Mouse (Mus musculus): ENCODE data around the gene Ptpro.

Gene Ptpro

GRCm38 (mm10) chr6:137252194-137252886 is at the start of gene Ptpro:
Ptpro (plus strand) TSS chr6:137252319.
- H3K9me3 ChIP-seq (ENCODE audit: low read length) = no peaks in the 10 kb centered on the region
- peaks cover 27% of the 10 kb centered on the region for H3K27me3 ChIP-seq (ENCODE audit: insufficient read depth, low read length)
- peak within 1 kb of the TSS; percentile 84 for H3K4me3 ChIP-seq (replicated peaks; ENCODE audit: low read length)
- H3K36me3 ChIP-seq (ENCODE audit: insufficient read depth, low read length) = no peaks in the 10 kb centered on the region
- TF ChIP-seq NANOG (IDR thresholded peaks at IDR 0.05; ENCODE audit: borderline replicate concordance, low read length) (no peak), CTCF (conservative IDR thresholded peaks at IDR 0.05; ENCODE audit: low read length) (no peak), POU5F1 (IDR thresholded peaks at IDR 0.05; ENCODE audit: borderline replicate concordance, low read length) (no peak)
- H3K4me1 ChIP-seq (replicated peaks; ENCODE audit: low read depth, low read length) = peaks cover 5% of the 10 kb centered on the region; the same call in 1 of the 2 replicates

GRCm38 (mm10) chr6:137202661-137203060 is 49.5 kb upstream of the Ptpro start:
- Histone ChIP-seq H3K27me3 (ENCODE audit: insufficient read depth, low read length) (no peaks in the 10 kb centered on the region), H3K4me1 (replicated peaks; ENCODE audit: low read depth, low read length) (no peaks in the 10 kb centered on the region), H3K36me3 (ENCODE audit: insufficient read depth, low read length) (no peaks in the 10 kb centered on the region), H3K9me3 (ENCODE audit: low read length) (peaks cover 21% of the 10 kb centered on the region), H3K4me3 (replicated peaks; ENCODE audit: low read length) (no peak overlapping the region)
- TF ChIP-seq NANOG (IDR thresholded peaks at IDR 0.05; ENCODE audit: borderline replicate concordance, low read length) (no peak), CTCF (conservative IDR thresholded peaks at IDR 0.05; ENCODE audit: low read length) (no peak), POU5F1 (IDR thresholded peaks at IDR 0.05; ENCODE audit: borderline replicate concordance, low read length) (no peak)

- Histone ChIP-seq H3K4me3 (replicated peaks; ENCODE audit: low read length) (no peak overlapping the region), H3K36me3 (ENCODE audit: insufficient read depth, low read length) (no peaks in the 10 kb centered on the region), H3K27me3 (ENCODE audit: insufficient read depth, low read length) (no peaks in the 10 kb centered on the region), H3K9me3 (ENCODE audit: low read length) (peaks cover 21% of the 10 kb centered on the region), H3K4me1 (replicated peaks; ENCODE audit: low read depth, low read length) (no peaks in the 10 kb centered on the region)
- TF ChIP-seq POU5F1 (IDR thresholded peaks at IDR 0.05; ENCODE audit: borderline replicate concordance, low read length) (no peak), CTCF (conservative IDR thresholded peaks at IDR 0.05; ENCODE audit: low read length) (peak; percentile 18; the same call in 1 of the 2 replicates)
These were observed 46.3 kb upstream of the Ptpro start for GRCm38 (mm10) chr6:137205662-137206400.

- peaks cover 21% of the 10 kb centered on the region for H3K9me3 ChIP-seq (ENCODE audit: low read length)
- H3K4me3 ChIP-seq (replicated peaks; ENCODE audit: low read length) = no peak overlapping the region
- no peaks in the 10 kb centered on the region for H3K27me3 ChIP-seq (ENCODE audit: insufficient read depth, low read length)
- H3K36me3 ChIP-seq (ENCODE audit: insufficient read depth, low read length) = no peaks in the 10 kb centered on the region
- H3K4me1 ChIP-seq (replicated peaks; ENCODE audit: low read depth, low read length) = no peaks in the 10 kb centered on the region
- TF ChIP-seq NANOG (IDR thresholded peaks at IDR 0.05; ENCODE audit: borderline replicate concordance, low read length) (no peak), POU5F1 (IDR thresholded peaks at IDR 0.05; ENCODE audit: borderline replicate concordance, low read length) (no peak), CTCF (conservative IDR thresholded peaks at IDR 0.05; ENCODE audit: low read length) (no peak)
These were observed 45.0 kb upstream of the Ptpro start for GRCm38 (mm10) chr6:137207126-137207525.

GRCm38 (mm10) chr6:137209992-137210391 is 42.1 kb upstream of the Ptpro start:
- H3K4me1 ChIP-seq (replicated peaks; ENCODE audit: low read depth, low read length) = no peaks in the 10 kb centered on the region
- TF ChIP-seq CTCF (conservative IDR thresholded peaks at IDR 0.05; ENCODE audit: low read length) (no peak), NANOG (IDR thresholded peaks at IDR 0.05; ENCODE audit: borderline replicate concordance, low read length) (no peak), POU5F1 (IDR thresholded peaks at IDR 0.05; ENCODE audit: borderline replicate concordance, low read length) (no peak)
- H3K9me3 ChIP-seq (ENCODE audit: low read length) = peaks cover 20% of the 10 kb centered on the region
- no peaks in the 10 kb centered on the region for H3K27me3 ChIP-seq (ENCODE audit: insufficient read depth, low read length)
- H3K4me3 ChIP-seq (replicated peaks; ENCODE audit: low read length) = no peak overlapping the region
- no peaks in the 10 kb centered on the region for H3K36me3 ChIP-seq (ENCODE audit: insufficient read depth, low read length)

- H3K27me3 ChIP-seq (ENCODE audit: insufficient read depth, low read length) = no peaks in the 10 kb centered on the region
- TF ChIP-seq NANOG (IDR thresholded peaks at IDR 0.05; ENCODE audit: borderline replicate concordance, low read length) (no peak), POU5F1 (IDR thresholded peaks at IDR 0.05; ENCODE audit: borderline replicate concordance, low read length) (no peak), CTCF (conservative IDR thresholded peaks at IDR 0.05; ENCODE audit: low read length) (no peak)
- no peaks in the 10 kb centered on the region for H3K4me1 ChIP-seq (replicated peaks; ENCODE audit: low read depth, low read length)
- H3K4me3 ChIP-seq (replicated peaks; ENCODE audit: low read length) = no peak overlapping the region
- H3K36me3 ChIP-seq (ENCODE audit: insufficient read depth, low read length) = no peaks in the 10 kb centered on the region
- H3K9me3 ChIP-seq (ENCODE audit: low read length) = peaks cover 11% of the 10 kb centered on the region
These were observed 41.1 kb upstream of the Ptpro start for GRCm38 (mm10) chr6:137210991-137211390.

GRCm38 (mm10) chr6:137211441-137211840 is 40.7 kb upstream of the Ptpro start:
- no peaks in the 10 kb centered on the region for H3K36me3 ChIP-seq (ENCODE audit: insufficient read depth, low read length)
- H3K9me3 ChIP-seq (ENCODE audit: low read length) = peaks cover 8% of the 10 kb centered on the region
- no peaks in the 10 kb centered on the region for H3K4me1 ChIP-seq (replicated peaks; ENCODE audit: low read depth, low read length)

GRCm38 (mm10) chr6:137217841-137218463 is 34.2 kb upstream of the Ptpro start:
- TF ChIP-seq NANOG (IDR thresholded peaks at IDR 0.05; ENCODE audit: borderline replicate concordance, low read length) (no peak), POU5F1 (IDR thresholded peaks at IDR 0.05; ENCODE audit: borderline replicate concordance, low read length) (no peak), CTCF (conservative IDR thresholded peaks at IDR 0.05; ENCODE audit: low read length) (no peak)
- no peaks in the 10 kb centered on the region for H3K36me3 ChIP-seq (ENCODE audit: insufficient read depth, low read length)
- no peaks in the 10 kb centered on the region for H3K9me3 ChIP-seq (ENCODE audit: low read length)
- no peak overlapping the region for H3K4me3 ChIP-seq (replicated peaks; ENCODE audit: low read length)
- no peaks in the 10 kb centered on the region for H3K4me1 ChIP-seq (replicated peaks; ENCODE audit: low read depth, low read length)
- H3K27me3 ChIP-seq (ENCODE audit: insufficient read depth, low read length) = no peaks in the 10 kb centered on the region

More at GRCm38 (mm10) chr6:137211441-137211840, 40.7 kb upstream of the Ptpro start:
- Histone ChIP-seq H3K4me3 (replicated peaks; ENCODE audit: low read length) (no peak overlapping the region), H3K27me3 (ENCODE audit: insufficient read depth, low read length) (no peaks in the 10 kb centered on the region)
- TF ChIP-seq CTCF (conservative IDR thresholded peaks at IDR 0.05; ENCODE audit: low read length) (no peak), NANOG (IDR thresholded peaks at IDR 0.05; ENCODE audit: borderline replicate concordance, low read length) (no peak), POU5F1 (IDR thresholded peaks at IDR 0.05; ENCODE audit: borderline replicate concordance, low read length) (no peak)

Measured in E14TG2a.4 (cell line).